ENCODE assay signal across 8 mouse cellular contexts in the genomic region with DNA sequence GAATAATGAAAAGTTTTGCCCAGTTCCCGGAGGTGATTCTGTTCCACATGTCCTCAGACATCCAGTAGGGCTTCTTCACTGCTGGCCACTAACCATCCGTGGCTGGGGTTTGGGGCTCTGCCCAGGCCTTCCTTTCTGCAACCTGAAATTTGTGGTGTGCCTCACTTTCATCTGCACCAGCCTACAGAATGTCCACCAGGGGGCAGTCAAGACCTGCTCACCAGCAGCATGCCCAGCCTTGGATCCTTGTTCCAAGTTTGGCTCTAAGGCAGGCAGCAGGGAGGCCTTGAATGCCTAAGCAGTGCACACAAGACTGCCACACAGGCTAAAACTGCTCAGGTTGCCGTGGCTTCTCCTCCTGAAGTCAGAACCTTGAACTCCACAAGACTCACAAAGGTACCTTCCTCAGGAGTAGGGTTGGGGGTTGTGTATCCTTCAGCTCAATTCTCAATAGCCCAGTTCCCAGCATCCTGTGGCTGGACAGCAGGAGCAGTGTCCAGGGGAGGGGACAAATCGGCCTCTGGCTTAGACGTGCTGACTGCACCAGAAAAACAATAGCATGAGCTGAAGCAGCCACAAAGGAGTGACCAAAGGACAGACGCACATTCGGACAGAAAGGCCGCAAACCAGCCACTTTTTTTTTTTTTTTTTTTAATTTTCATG. TPM values are rescaled to one million over a fixed set of nuclear protein-coding genes. Genes with fewer than 3 reads are reported as not detected.
DNase-seq lines count a peak whose midpoint lies in the region; ATAC-seq and TF ChIP-seq lines count a peak whose summit lies in the region.

No protein-coding gene starts in this region.

- no peak overlapping the region for H3K4me3 ChIP-seq in embryonic facial prominence, embryonic 12.5 days
- no peak overlapping the region for H3K4me3 ChIP-seq in limb, embryonic 10.5 days
- H3K4me3 ChIP-seq in midbrain, embryonic 13.5 days (replicated peaks): no peak overlapping the region
- no peak overlapping the region for H3K4me3 ChIP-seq in small intestine, adult 2 months (ENCODE audit: low read depth, low read length)

- peak; percentile 92 for TF ChIP-seq CTCF in small intestine, adult 2 months (IDR thresholded peaks at IDR 0.05; ENCODE audit: extremely low read depth, insufficient read length, insufficient replicate concordance, low read depth, low read length)

- H3K4me1 ChIP-seq in embryonic facial prominence, embryonic 12.5 days: peaks cover 4% of the 10 kb centered on the region; the same call in 1 of the 2 replicates
- H3K4me1 ChIP-seq in limb, embryonic 10.5 days: peaks cover 26% of the 10 kb centered on the region
- H3K4me1 ChIP-seq in midbrain, embryonic 13.5 days (replicated peaks): peaks cover 3% of the 10 kb centered on the region; the same call in 1 of the 2 replicates
- no peaks in the 10 kb centered on the region for H3K4me1 ChIP-seq in small intestine, adult 2 months (ENCODE audit: control insufficient read depth, insufficient read depth, insufficient read length, low read length)

- WGBS in embryonic facial prominence, embryonic 12.5 days: 45% methylated on average over 8 of the region's 8 CpGs
- WGBS in limb, embryonic 10.5 days: 50% methylated on average over 8 of the region's 8 CpGs
- 35% methylated on average over 8 of the region's 8 CpGs for WGBS in midbrain, embryonic 13.5 days
- WGBS in small intestine, adult 2 months: 47% methylated on average over 8 of the region's 8 CpGs

- no peak overlapping the region for H3K4me2 ChIP-seq in embryonic facial prominence, embryonic 12.5 days (replicated peaks)
- no peak overlapping the region for H3K4me2 ChIP-seq in midbrain, embryonic 13.5 days (replicated peaks)

- H3K27me3 ChIP-seq in embryonic facial prominence, embryonic 12.5 days: no peaks in the 10 kb centered on the region
- H3K27me3 ChIP-seq in limb, embryonic 10.5 days (ENCODE audit: low read depth, poor library complexity, severe bottlenecking): no peaks in the 10 kb centered on the region
- H3K27me3 ChIP-seq in midbrain, embryonic 13.5 days: no peaks in the 10 kb centered on the region
- no peaks in the 10 kb centered on the region for H3K27me3 ChIP-seq in small intestine, adult 2 months (ENCODE audit: control insufficient read depth, insufficient read depth, low read length)

- DNase-seq in 3134 (ENCODE audit: extremely low read depth, insufficient read length, low spot score): peak; percentile 60
- DNase-seq in adrenal gland, postnatal 25 days: peak; percentile 82
- DNase-seq in heart, adult 18-20 months: peak; percentile 89 to 90
- DNase-seq in kidney, adult 18-20 months: peak; percentile 84
- DNase-seq in limb, embryonic 10.5 days (ENCODE audit: low spot score): peak; percentile 93

- TF ChIP-seq POLR2A in small intestine, adult 2 months (IDR thresholded peaks at IDR 0.05; ENCODE audit: low read depth, low read length): no peak

- H3K9me3 ChIP-seq in embryonic facial prominence, embryonic 12.5 days: no peaks in the 10 kb centered on the region
- no peaks in the 10 kb centered on the region for H3K9me3 ChIP-seq in limb, embryonic 10.5 days (replicated peaks)
- H3K9me3 ChIP-seq in midbrain, embryonic 13.5 days: no peaks in the 10 kb centered on the region

- peak; percentile 61 for ATAC-seq in embryonic facial prominence, embryonic 12.5 days (ENCODE audit: insufficient number of reproducible peaks, insufficient read depth, low FRiP score, low TSS enrichment)
- peak; percentile 90 for ATAC-seq in midbrain, embryonic 13.5 days

- no peak overlapping the region for H3K9ac ChIP-seq in embryonic facial prominence, embryonic 12.5 days
- no peak overlapping the region for H3K9ac ChIP-seq in midbrain, embryonic 13.5 days (replicated peaks)

- H3K27ac ChIP-seq in embryonic facial prominence, embryonic 12.5 days: peak overlapping the region; percentile 14; the same call in 1 of the 2 replicates
- peak overlapping the region; percentile 78 for H3K27ac ChIP-seq in limb, embryonic 10.5 days
- H3K27ac ChIP-seq in midbrain, embryonic 13.5 days: peak overlapping the region; percentile 28
- H3K27ac ChIP-seq in small intestine, adult 2 months (ENCODE audit: insufficient read depth, low read depth, low read length): no peak overlapping the region

- peaks cover 6% of the 10 kb centered on the region; the same call in 1 of the 2 replicates for H3K36me3 ChIP-seq in embryonic facial prominence, embryonic 12.5 days
- H3K36me3 ChIP-seq in limb, embryonic 10.5 days: peaks cover 15% of the 10 kb centered on the region
- peaks cover 7% of the 10 kb centered on the region; the same call in 1 of the 2 replicates for H3K36me3 ChIP-seq in midbrain, embryonic 13.5 days
- H3K36me3 ChIP-seq in small intestine, adult 2 months (ENCODE audit: control insufficient read depth, insufficient read depth, low read length): no peaks in the 10 kb centered on the region

RNA-seq across cellular contexts. Expression of a gene that starts 9.0 kb away (rescaled TPM):
- 9.9 and 10.7 TPM in 2 replicates for total RNA-seq in adrenal gland, postnatal 25 days (2021)
- 5.1 and 7.7 TPM in 2 replicates for polyA plus RNA-seq in embryonic facial prominence, embryonic 12.5 days (2016; fragmentation: Nextera tagmentation; extraction: Ambion mirVana)
- 1 to 10 TPM; 1.0 to 2.3 TPM for total RNA-seq in heart, adult 18-20 months (2021)
- polyA plus RNA-seq in limb, embryonic 10.5 days (2016; fragmentation: Nextera tagmentation; extraction: Ambion mirVana): 3.5 and 6.5 TPM in 2 replicates
- 6.0 and 8.9 TPM in 2 replicates for polyA plus RNA-seq in midbrain, embryonic 13.5 days (2015; fragmentation: Nextera tagmentation; extraction: Ambion mirVana)
- 1.7 and 3.1 TPM in 2 replicates for polyA plus RNA-seq in small intestine, adult 2 months (2012; rRNA removed)

RNA-seq across cellular contexts. Expression of a gene that starts 9.2 kb away (rescaled TPM):
- 107 and 115 TPM in 2 replicates for total RNA-seq in adrenal gland, postnatal 25 days (2021)
- polyA plus RNA-seq in embryonic facial prominence, embryonic 12.5 days (2016; fragmentation: Nextera tagmentation; extraction: Ambion mirVana): 139 and 143 TPM in 2 replicates
- 10 to 100 TPM; 72.0 to 75.8 TPM for total RNA-seq in heart, adult 18-20 months (2021)
- 133 and 142 TPM in 2 replicates for polyA plus RNA-seq in limb, embryonic 10.5 days (2016; fragmentation: Nextera tagmentation; extraction: Ambion mirVana)
- polyA plus RNA-seq in midbrain, embryonic 13.5 days (2015; fragmentation: Nextera tagmentation; extraction: Ambion mirVana): 121 and 124 TPM in 2 replicates
- polyA plus RNA-seq in small intestine, adult 2 months (2012; rRNA removed): 53.2 and 91.9 TPM in 2 replicates

RNA-seq across cellular contexts. Expression of a gene that starts 28.6 kb away (rescaled TPM):
- 25.1 and 28.6 TPM in 2 replicates for total RNA-seq in adrenal gland, postnatal 25 days (2021)
- 23.3 and 23.7 TPM in 2 replicates for polyA plus RNA-seq in embryonic facial prominence, embryonic 12.5 days (2016; fragmentation: Nextera tagmentation; extraction: Ambion mirVana)
- total RNA-seq in heart, adult 18-20 months (2021): 10 to 100 TPM; 20.7 to 22.0 TPM
- 23.8 and 26.0 TPM in 2 replicates for polyA plus RNA-seq in limb, embryonic 10.5 days (2016; fragmentation: Nextera tagmentation; extraction: Ambion mirVana)
- 19.6 and 21.8 TPM in 2 replicates for polyA plus RNA-seq in midbrain, embryonic 13.5 days (2015; fragmentation: Nextera tagmentation; extraction: Ambion mirVana)
- polyA plus RNA-seq in small intestine, adult 2 months (2012; rRNA removed): 7.8 and 15.2 TPM in 2 replicates

RNA-seq across cellular contexts. Expression of a gene that starts 38.8 kb away (rescaled TPM):
- total RNA-seq in adrenal gland, postnatal 25 days (2021): 0.71 and 1.0 TPM in 2 replicates
- polyA plus RNA-seq in embryonic facial prominence, embryonic 12.5 days (2016; fragmentation: Nextera tagmentation; extraction: Ambion mirVana): 3.6 and 5.7 TPM in 2 replicates
- total RNA-seq in heart, adult 18-20 months (2021): under 1 TPM in 1 of 2 experiments, not detected in 1; 0.28 TPM
- polyA plus RNA-seq in limb, embryonic 10.5 days (2016; fragmentation: Nextera tagmentation; extraction: Ambion mirVana): 1.5 and 1.8 TPM in 2 replicates
- 7.7 and 9.0 TPM in 2 replicates for polyA plus RNA-seq in midbrain, embryonic 13.5 days (2015; fragmentation: Nextera tagmentation; extraction: Ambion mirVana)
- 17.8 and 28.1 TPM in 2 replicates for polyA plus RNA-seq in small intestine, adult 2 months (2012; rRNA removed)
